Mouse (Mus musculus) spleen, postnatal 14 days (tissue): ENCODE data around the gene Pik3cd.
"Not testable (repeated sequence)": the region's sequence is repeated elsewhere in the genome, so short reads cannot be mapped to it uniquely, and the experiment has no call there.

Source experiments
- DNase-seq, 2 experiments: peaks; one replicate each; pipeline ENCODE4 v3.0.0; 2021 to 2022; ENCODE audit warnings: low spot score in 2 of 2

The Pik3cd gene

GRCm38 (mm10) chr4:149650493-149651193, 51.7 kb downstream of the Pik3cd start:
- peak; percentile 44 to 69 for DNase-seq

- DNase-seq: no peak
These were observed 54.2 kb downstream of the Pik3cd start for GRCm38 (mm10) chr4:149648031-149648805.

- DNase-seq: no peak
These were observed 56.6 kb downstream of the Pik3cd start for GRCm38 (mm10) chr4:149645761-149646160.

GRCm38 (mm10) chr4:149641956-149642355, 60.4 kb downstream of the Pik3cd start:
- DNase-seq: no peak

GRCm38 (mm10) chr4:149641400-149641799, 61.0 kb downstream of the Pik3cd start:
- no peak for DNase-seq

- DNase-seq: no peak
These were observed 61.5 kb downstream of the Pik3cd start for GRCm38 (mm10) chr4:149640831-149641230.

GRCm38 (mm10) chr4:149637942-149638341, 64.4 kb downstream of the Pik3cd start:
- DNase-seq: no peak

GRCm38 (mm10) chr4:149635915-149636415, 66.4 kb downstream of the Pik3cd start:
- no peak for DNase-seq

- DNase-seq: no peak
These were observed 67.4 kb downstream of the Pik3cd start for GRCm38 (mm10) chr4:149634966-149635365.

GRCm38 (mm10) chr4:149634157-149634556, 68.2 kb downstream of the Pik3cd start:
- DNase-seq: no peak

- no peak for DNase-seq
These were observed 69.6 kb downstream of the Pik3cd start for GRCm38 (mm10) chr4:149632670-149633307.

- no peak for DNase-seq
These were observed 73.6 kb downstream of the Pik3cd start for GRCm38 (mm10) chr4:149628810-149629209.

GRCm38 (mm10) chr4:149628372-149628771, 74.0 kb downstream of the Pik3cd start:
- peak; percentile 43 to 63 for DNase-seq

- DNase-seq: no peak
These were observed 75.6 kb downstream of the Pik3cd start for GRCm38 (mm10) chr4:149626809-149627208.

- no peak for DNase-seq
These were observed 78.7 kb downstream of the Pik3cd start for GRCm38 (mm10) chr4:149623711-149624110.

GRCm38 (mm10) chr4:149621286-149621685, 81.1 kb downstream of the Pik3cd start:
- DNase-seq: no peak

GRCm38 (mm10) chr4:149619988-149620387, 82.4 kb downstream of the Pik3cd start:
- DNase-seq: no peak

- DNase-seq: not testable (repeated sequence)
These were observed 85.4 kb downstream of the Pik3cd start for GRCm38 (mm10) chr4:149616999-149617398.

GRCm38 (mm10) chr4:149614869-149615268, 87.5 kb downstream of the Pik3cd start:
- DNase-seq: no peak

GRCm38 (mm10) chr4:149613497-149613896, 88.9 kb downstream of the Pik3cd start:
- not testable (repeated sequence) for DNase-seq

GRCm38 (mm10) chr4:149611376-149612044, 90.9 kb downstream of the Pik3cd start:
- peak in 1 of 2 experiments; percentile 21 for DNase-seq
